Comparison of ENCODE assay signal across 14 mouse cellular contexts in genomic region chr3:155329701-155330100, GRCm38 (mm10).
DNase-seq lines count a peak whose midpoint lies in the region; ATAC-seq and TF ChIP-seq lines count a peak whose summit lies in the region.
"Had no signal": no experiment of that assay in that cellular context is flagged by ENCODE, and none has a peak within 500 bp of the region (broad histone marks: within the 10 kb centered on the region; RNA-seq: fewer than 3 reads in every experiment).

No protein-coding gene starts in this region.

- WGBS in hindbrain, embryonic 15.5 days = 63% methylated on average over 2 of the region's 2 CpGs
- 72% methylated on average over 2 of the region's 2 CpGs for WGBS in hindbrain, embryonic 12.5 days
- WGBS in midbrain, postnatal 0 days = 72% methylated on average over 2 of the region's 2 CpGs
- 65% methylated on average over 2 of the region's 2 CpGs for WGBS in midbrain, embryonic 16.5 days
- WGBS in embryonic facial prominence, embryonic 12.5 days = 50% methylated on average over 2 of the region's 2 CpGs

- H3K27me3 ChIP-seq in hindbrain, embryonic 15.5 days = no peaks in the 10 kb centered on the region
- no peaks in the 10 kb centered on the region for H3K27me3 ChIP-seq in hindbrain, embryonic 12.5 days
- H3K27me3 ChIP-seq in midbrain, postnatal 0 days (ENCODE audit: insufficient read depth, low read length) = no peaks in the 10 kb centered on the region
- no peaks in the 10 kb centered on the region for H3K27me3 ChIP-seq in midbrain, embryonic 16.5 days (ENCODE audit: control insufficient read depth, insufficient read depth, low read depth, low read length)
- no peaks in the 10 kb centered on the region for H3K27me3 ChIP-seq in embryonic facial prominence, embryonic 12.5 days
- H3K27me3 ChIP-seq: liver, embryonic 13.5 days had no signal

- no peak overlapping the region for H3K4me2 ChIP-seq in hindbrain, embryonic 15.5 days
- no peak overlapping the region for H3K4me2 ChIP-seq in hindbrain, embryonic 12.5 days (replicated peaks)
- no peak overlapping the region for H3K4me2 ChIP-seq in midbrain, postnatal 0 days (ENCODE audit: low read depth, low read length, poor library complexity, severe bottlenecking)
- no peak overlapping the region for H3K4me2 ChIP-seq in midbrain, embryonic 16.5 days (ENCODE audit: low read length)
- H3K4me2 ChIP-seq in embryonic facial prominence, embryonic 12.5 days (replicated peaks) = no peak overlapping the region
- H3K4me2 ChIP-seq: heart, embryonic 11.5 days; liver, embryonic 13.5 days had no signal

- no peaks in the 10 kb centered on the region for H3K36me3 ChIP-seq in hindbrain, embryonic 15.5 days
- no peaks in the 10 kb centered on the region for H3K36me3 ChIP-seq in hindbrain, embryonic 12.5 days
- H3K36me3 ChIP-seq in midbrain, postnatal 0 days (ENCODE audit: insufficient read depth, low read length) = no peaks in the 10 kb centered on the region
- H3K36me3 ChIP-seq in midbrain, embryonic 16.5 days (ENCODE audit: control insufficient read depth, insufficient read depth, low read length) = no peaks in the 10 kb centered on the region
- H3K36me3 ChIP-seq in embryonic facial prominence, embryonic 12.5 days = no peaks in the 10 kb centered on the region
- H3K36me3 ChIP-seq: liver, embryonic 13.5 days had no signal

- peak; percentile 65 for ATAC-seq in hindbrain, embryonic 15.5 days (ENCODE audit: low FRiP score, low read depth)
- ATAC-seq in hindbrain, embryonic 12.5 days (ENCODE audit: low FRiP score) = no peak
- ATAC-seq in midbrain, postnatal 0 days (ENCODE audit: low FRiP score) = no peak
- ATAC-seq in midbrain, embryonic 16.5 days = no peak
- ATAC-seq in embryonic facial prominence, embryonic 12.5 days (ENCODE audit: insufficient number of reproducible peaks, insufficient read depth, low FRiP score, low TSS enrichment) = 0 out of 2 replicates have a peak, but pooled peaks have one; percentile 56

- H3K9ac ChIP-seq in hindbrain, embryonic 15.5 days = no peak overlapping the region
- no peak overlapping the region for H3K9ac ChIP-seq in hindbrain, embryonic 12.5 days
- no peak overlapping the region for H3K9ac ChIP-seq in midbrain, postnatal 0 days (replicated peaks; ENCODE audit: low read length, poor library complexity, severe bottlenecking)
- H3K9ac ChIP-seq in midbrain, embryonic 16.5 days (ENCODE audit: low read depth, low read length) = no peak overlapping the region
- no peak overlapping the region for H3K9ac ChIP-seq in embryonic facial prominence, embryonic 12.5 days
- H3K9ac ChIP-seq: liver, embryonic 13.5 days had no signal

- no peak overlapping the region for H3K27ac ChIP-seq in hindbrain, embryonic 15.5 days (replicated peaks)
- H3K27ac ChIP-seq in hindbrain, embryonic 12.5 days = no peak overlapping the region
- no peak overlapping the region for H3K27ac ChIP-seq in midbrain, postnatal 0 days (ENCODE audit: low read depth, low read length)
- H3K27ac ChIP-seq in midbrain, embryonic 16.5 days (ENCODE audit: low read length) = no peak overlapping the region
- H3K27ac ChIP-seq in embryonic facial prominence, embryonic 12.5 days = no peak overlapping the region
- H3K27ac ChIP-seq: liver, embryonic 13.5 days had no signal

- H3K9me3 ChIP-seq in hindbrain, embryonic 15.5 days = no peaks in the 10 kb centered on the region
- no peaks in the 10 kb centered on the region for H3K9me3 ChIP-seq in hindbrain, embryonic 12.5 days (replicated peaks)
- no peaks in the 10 kb centered on the region for H3K9me3 ChIP-seq in midbrain, postnatal 0 days (ENCODE audit: low read length)
- no peaks in the 10 kb centered on the region for H3K9me3 ChIP-seq in midbrain, embryonic 16.5 days (replicated peaks; ENCODE audit: control insufficient read depth, low read length, poor library complexity, severe bottlenecking)
- H3K9me3 ChIP-seq in embryonic facial prominence, embryonic 12.5 days = no peaks in the 10 kb centered on the region
- H3K9me3 ChIP-seq: liver, embryonic 13.5 days had no signal

- TF ChIP-seq CTCF in midbrain, postnatal 0 days (IDR thresholded peaks at IDR 0.05) = no peak

- no peak overlapping the region for H3K4me3 ChIP-seq in hindbrain, embryonic 15.5 days
- no peak overlapping the region for H3K4me3 ChIP-seq in hindbrain, embryonic 12.5 days
- no peak overlapping the region for H3K4me3 ChIP-seq in midbrain, postnatal 0 days (ENCODE audit: low read depth, low read length)
- no peak overlapping the region for H3K4me3 ChIP-seq in midbrain, embryonic 16.5 days (ENCODE audit: low read depth, low read length)
- no peak overlapping the region for H3K4me3 ChIP-seq in embryonic facial prominence, embryonic 12.5 days
- H3K4me3 ChIP-seq: liver, embryonic 13.5 days had no signal

- H3K4me1 ChIP-seq in hindbrain, embryonic 15.5 days (replicated peaks) = no peaks in the 10 kb centered on the region
- H3K4me1 ChIP-seq in hindbrain, embryonic 12.5 days = no peaks in the 10 kb centered on the region
- H3K4me1 ChIP-seq in midbrain, postnatal 0 days (ENCODE audit: insufficient read depth, low read length) = no peaks in the 10 kb centered on the region
- no peaks in the 10 kb centered on the region for H3K4me1 ChIP-seq in midbrain, embryonic 16.5 days (ENCODE audit: control insufficient read depth, insufficient read depth, low read length)
- H3K4me1 ChIP-seq in embryonic facial prominence, embryonic 12.5 days = no peaks in the 10 kb centered on the region
- H3K4me1 ChIP-seq: liver, embryonic 13.5 days had no signal

- peak; percentile 54 for DNase-seq in midbrain, postnatal 0 days (ENCODE audit: low spot score)
- no peak for DNase-seq in gastrocnemius, postnatal 4 days (ENCODE audit: low spot score in 2 of 2)
- no peak for DNase-seq in right cerebral cortex, postnatal 14 days
- DNase-seq: gastrocnemius, postnatal 25 days; heart, postnatal 14 days; kidney, adult 9 months; kidney, postnatal 4 days; liver, embryonic 13.5 days; right cerebral cortex, postnatal 25 days had no signal

Comparison
In these comparisons a context has a peak if more than half of its experiments do, and no peak if none do; other contexts are left out.
1. ATAC-seq: peak in hindbrain, embryonic 15.5 days (single experiment) and embryonic facial prominence, embryonic 12.5 days (single experiment); none in hindbrain, embryonic 12.5 days (single experiment), midbrain, postnatal 0 days (single experiment) and midbrain, embryonic 16.5 days (single experiment).